Mouse (Mus musculus) c-Kit-positive CD71-negative TER-119-negative erythroid progenitor cells, embryonic 14.5 days (primary cell): Measurements from ENCODE around the gene Itfg1.

Experiments used
- DNase-seq: peaks from one replicate; pipeline ENCODE4 v3.0.0-alpha.2; 2013; ENCODE audit warnings: low read depth

Itfg1 gene

GRCm38 (mm10) chr8:85730545-85730944 lies 110.2 kb downstream of the Itfg1 start:
- no peak for DNase-seq

- no peak for DNase-seq
Measured at GRCm38 (mm10) chr8:85717271-85717670, 123.5 kb downstream of the Itfg1 start.

GRCm38 (mm10) chr8:85716696-85717095 lies 124.0 kb downstream of the Itfg1 start:
- no peak for DNase-seq

- DNase-seq, result no peak
Measured at GRCm38 (mm10) chr8:85706988-85707387, 133.7 kb downstream of the Itfg1 start.

- peak; percentile 18 for DNase-seq
Measured at GRCm38 (mm10) chr8:85700751-85701351, 139.9 kb downstream of the Itfg1 start, which contains the start of gene Neto2. Gene Neto2 (minus strand): TSS chr8:85700924.

- peak; percentile 38 for DNase-seq
Measured at GRCm38 (mm10) chr8:85700101-85700750, 140.5 kb downstream of the Itfg1 start.

GRCm38 (mm10) chr8:85699051-85699450 lies 141.7 kb downstream of the Itfg1 start:
- DNase-seq, result peak; percentile 65
